Mouse (Mus musculus) cerebellum, postnatal 25 days (tissue): ENCODE measurements around the gene Cib2.
A peak's percentile ranks its signal among the peaks of the same experiment; 100 is the strongest.

ENCODE experiments used
- DNase-seq, 2 experiments: peaks; one replicate each; pipeline ENCODE4 v3.0.0; 2021; ENCODE audit warnings: mixed read lengths in 2 of 2

Gene Cib2

GRCm38 (mm10) chr9:54544212-54544953 is 15.6 kb downstream of the Cib2 start:
- no peak for DNase-seq

- no peak for DNase-seq
Observed at GRCm38 (mm10) chr9:54540801-54541200, 19.2 kb downstream of the Cib2 start.

GRCm38 (mm10) chr9:54538684-54539083 is 21.3 kb downstream of the Cib2 start, which contains the start of gene Sh2d7:
TSS of gene Sh2d7 (plus strand) at chr9:54538984.
- DNase-seq, result no peak

GRCm38 (mm10) chr9:54538244-54538643 is 21.8 kb downstream of the Cib2 start:
- no peak for DNase-seq

- DNase-seq, result no peak
Observed at GRCm38 (mm10) chr9:54537480-54537879, 22.5 kb downstream of the Cib2 start.

GRCm38 (mm10) chr9:54537030-54537429 is 23.0 kb downstream of the Cib2 start:
- DNase-seq, result no peak

GRCm38 (mm10) chr9:54536236-54536635 is 23.8 kb downstream of the Cib2 start:
- DNase-seq, result peak; percentile 46 to 64

GRCm38 (mm10) chr9:54533975-54534374 is 26.0 kb downstream of the Cib2 start:
- peak; percentile 68 to 79 for DNase-seq

GRCm38 (mm10) chr9:54532926-54533325 is 27.1 kb downstream of the Cib2 start:
- peak; percentile 44 to 47 for DNase-seq

GRCm38 (mm10) chr9:54531421-54531820 is 28.6 kb downstream of the Cib2 start:
- DNase-seq, result no peak

- no peak for DNase-seq
Observed at GRCm38 (mm10) chr9:54530836-54531235, 29.2 kb downstream of the Cib2 start.

- no peak for DNase-seq
Observed at GRCm38 (mm10) chr9:54529950-54530349, 30.1 kb downstream of the Cib2 start.

- DNase-seq, result peak in 1 of 2 experiments; percentile 26
Observed at GRCm38 (mm10) chr9:54527694-54528093, 32.3 kb downstream of the Cib2 start.

- no peak for DNase-seq
Observed at GRCm38 (mm10) chr9:54520286-54520685, 39.7 kb downstream of the Cib2 start.

GRCm38 (mm10) chr9:54518921-54519320 is 41.1 kb downstream of the Cib2 start:
- no peak for DNase-seq

- no peak for DNase-seq
Observed at GRCm38 (mm10) chr9:54515991-54516390, 44.0 kb downstream of the Cib2 start.

GRCm38 (mm10) chr9:54502873-54503272 is 57.1 kb downstream of the Cib2 start:
- peak; percentile 39 to 57 for DNase-seq

- peak in 1 of 2 experiments; percentile 57 for DNase-seq
Observed at GRCm38 (mm10) chr9:54502111-54502495, 57.9 kb downstream of the Cib2 start.

- peak; percentile 93 to 97 for DNase-seq
Observed at GRCm38 (mm10) chr9:54501453-54502110, 58.4 kb downstream of the Cib2 start, which contains the start of gene Dmxl2. TSS of gene Dmxl2 (minus strand) at chr9:54501626.

- peak; percentile 82 to 83 for DNase-seq
Observed at GRCm38 (mm10) chr9:54500832-54501452, 59.1 kb downstream of the Cib2 start.

- no peak for DNase-seq
Observed at GRCm38 (mm10) chr9:54499791-54500190, 60.2 kb downstream of the Cib2 start.

- DNase-seq, result peak; percentile 46 to 55
Observed at GRCm38 (mm10) chr9:54499291-54499690, 60.7 kb downstream of the Cib2 start.
